Mouse (Mus musculus) urinary bladder, postnatal 14 days (tissue): Measurements from ENCODE around the gene Serpina3f.
"Not testable (repeated sequence)": the region's sequence is repeated elsewhere in the genome, so short reads cannot be mapped to it uniquely, and the experiment has no call there.

Experiments used
- DNase-seq: peaks from one replicate; pipeline ENCODE4 v3.0.0; 2021; ENCODE audit warnings: low spot score

Serpina3f gene

GRCm38 (mm10) chr12:104214445-104214753 is at the start of gene Serpina3f:
Serpina3f (plus strand) TSS chr12:104214544.
- no peak for DNase-seq

- no peak for DNase-seq
Observed at GRCm38 (mm10) chr12:104174747-104175146, 39.6 kb upstream of the Serpina3f start.

- no peak for DNase-seq
Observed at GRCm38 (mm10) chr12:104175636-104176035, 38.7 kb upstream of the Serpina3f start.

- no peak for DNase-seq
Observed at GRCm38 (mm10) chr12:104178577-104178976, 35.8 kb upstream of the Serpina3f start.

GRCm38 (mm10) chr12:104178987-104179386 is 35.4 kb upstream of the Serpina3f start:
- DNase-seq: no peak

- no peak for DNase-seq
Observed at GRCm38 (mm10) chr12:104185046-104185445, 29.3 kb upstream of the Serpina3f start.

- DNase-seq: peak; percentile 26
Observed at GRCm38 (mm10) chr12:104186041-104186581, 28.2 kb upstream of the Serpina3f start.

- DNase-seq: no peak
Observed at GRCm38 (mm10) chr12:104189246-104189645, 25.1 kb upstream of the Serpina3f start.

GRCm38 (mm10) chr12:104190852-104191251 is 23.5 kb upstream of the Serpina3f start:
- no peak for DNase-seq

GRCm38 (mm10) chr12:104209149-104209548 is 5.2 kb upstream of the Serpina3f start:
- no peak for DNase-seq

GRCm38 (mm10) chr12:104209802-104210201 is 4.5 kb upstream of the Serpina3f start:
- DNase-seq: no peak

- DNase-seq: no peak
Observed at GRCm38 (mm10) chr12:104213689-104214444, 477 bp upstream of the Serpina3f start.

GRCm38 (mm10) chr12:104215249-104215648 is 905 bp downstream of the Serpina3f start:
- no peak for DNase-seq

- DNase-seq: no peak
Observed at GRCm38 (mm10) chr12:104221616-104222015, 7.3 kb downstream of the Serpina3f start.

- DNase-seq: no peak
Observed at GRCm38 (mm10) chr12:104223690-104224089, 9.3 kb downstream of the Serpina3f start.

GRCm38 (mm10) chr12:104224598-104225300 is 10.4 kb downstream of the Serpina3f start:
- no peak for DNase-seq

GRCm38 (mm10) chr12:104230762-104231161 is 16.4 kb downstream of the Serpina3f start:
- DNase-seq: no peak

- DNase-seq: no peak
Observed at GRCm38 (mm10) chr12:104235915-104236314, 21.6 kb downstream of the Serpina3f start, which contains the start of gene Serpina3g. Serpina3g (plus strand) TSS chr12:104236245.

GRCm38 (mm10) chr12:104238048-104238447 is 23.7 kb downstream of the Serpina3f start:
- DNase-seq: not testable (repeated sequence)

GRCm38 (mm10) chr12:104243307-104243706 is 29.0 kb downstream of the Serpina3f start:
- no peak for DNase-seq

- peak; percentile 12 for DNase-seq
Observed at GRCm38 (mm10) chr12:104245092-104245491, 30.7 kb downstream of the Serpina3f start.

GRCm38 (mm10) chr12:104245595-104245994 is 31.3 kb downstream of the Serpina3f start:
- DNase-seq: no peak

- no peak for DNase-seq
Observed at GRCm38 (mm10) chr12:104247553-104248002, 33.2 kb downstream of the Serpina3f start.
